Mouse (Mus musculus): ENCODE measurements at regions not wholly inside any gene's neighbourhood (a gene's known extent, or its start where the extent isn't known, plus 50 kb on each side); places are given as distances from the start of the nearest gene placed in this dataset.

GRCm38 (mm10) chr8:113916649-113917048, 68.1 kb upstream of the Adamts18 start:
- DNase-seq (ENCODE audit: low read depth, low spot score): no peak

DNA sequence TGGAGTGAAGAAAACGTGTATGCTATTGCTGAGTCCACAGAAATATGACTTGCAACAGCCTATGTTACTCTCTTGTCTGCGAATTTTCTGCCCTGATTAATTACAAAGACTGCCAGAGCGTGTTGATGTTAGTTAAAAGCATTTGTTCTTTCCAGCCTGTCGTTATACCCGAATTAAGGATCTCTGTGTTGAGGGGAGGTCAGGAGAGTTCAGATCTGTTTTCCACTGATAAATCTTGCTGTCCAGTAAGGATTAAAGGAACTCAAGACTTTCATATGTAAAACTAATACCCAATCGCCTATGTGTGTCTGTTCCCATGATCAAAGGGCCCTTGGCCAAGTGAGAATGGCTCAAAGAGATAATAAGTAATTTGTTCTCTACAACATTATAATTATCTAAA, 68.7 kb upstream of the Adamts18 start:
- DNase-seq (ENCODE audit: low read depth, low spot score): no peak

GRCm38 (mm10) chr8:113920306-113920705, 71.8 kb upstream of the Adamts18 start:
- no peak for DNase-seq (ENCODE audit: low read depth, low spot score)

DNA sequence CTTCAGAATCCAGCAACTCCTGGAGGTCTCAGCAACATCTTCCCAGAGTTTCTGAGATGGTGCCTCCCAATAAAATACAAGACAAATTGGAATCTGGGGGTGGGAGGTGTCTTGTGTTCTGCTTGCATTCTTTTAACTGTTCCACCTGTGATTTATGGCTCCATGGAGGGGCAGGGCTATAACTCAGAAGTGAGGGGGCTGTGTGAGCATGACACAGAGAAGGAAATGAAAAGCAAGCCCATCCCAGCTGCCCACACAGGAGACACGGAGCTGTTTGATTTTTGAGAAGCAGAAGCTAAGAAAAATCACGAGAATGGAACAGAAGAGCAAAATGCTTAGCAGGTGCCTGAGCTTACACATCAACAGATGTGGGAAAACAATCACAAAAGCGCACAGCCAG, 74.8 kb upstream of the Adamts18 start:
- no peak for DNase-seq (ENCODE audit: low read depth, low spot score)

- DNase-seq (ENCODE audit: low read depth, low spot score): no peak
Observed at GRCm38 (mm10) chr8:113953721-113954120, 105.2 kb upstream of the Adamts18 start.

DNA sequence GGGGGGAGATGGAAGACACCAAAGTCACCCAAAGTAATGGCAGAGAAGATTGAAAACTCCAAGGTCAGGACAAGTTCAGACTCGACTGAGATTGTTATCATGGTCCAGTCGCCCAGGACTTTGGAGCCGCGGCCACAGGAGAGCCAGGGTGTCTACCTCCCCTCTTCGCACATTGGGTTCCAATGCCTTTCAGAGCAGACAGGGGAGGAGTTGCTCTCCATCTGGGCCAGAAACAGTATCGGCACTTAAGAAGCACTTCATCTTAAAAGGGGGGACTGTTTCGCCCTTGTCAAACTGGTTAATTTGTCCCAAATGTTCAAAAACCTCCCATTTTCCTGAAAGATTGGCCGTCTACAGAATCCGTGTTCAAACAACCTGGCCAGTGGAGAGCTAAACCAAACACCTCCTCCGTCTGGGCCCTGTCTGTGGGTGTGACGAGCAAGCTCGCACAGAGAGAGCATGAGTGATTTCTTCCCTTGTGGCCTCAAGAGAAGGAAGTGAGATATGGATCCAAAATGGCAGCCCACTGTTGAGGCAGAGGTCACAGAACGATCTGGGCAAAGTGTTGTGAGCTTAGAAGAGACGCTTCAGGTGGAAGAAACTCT, 108.0 kb upstream of the Adamts18 start:
- no peak for DNase-seq (ENCODE audit: low read depth, low spot score)

- DNase-seq (ENCODE audit: low read depth, low spot score): no peak
Observed at GRCm38 (mm10) chr8:113957821-113958220, 109.3 kb upstream of the Adamts18 start.

DNA sequence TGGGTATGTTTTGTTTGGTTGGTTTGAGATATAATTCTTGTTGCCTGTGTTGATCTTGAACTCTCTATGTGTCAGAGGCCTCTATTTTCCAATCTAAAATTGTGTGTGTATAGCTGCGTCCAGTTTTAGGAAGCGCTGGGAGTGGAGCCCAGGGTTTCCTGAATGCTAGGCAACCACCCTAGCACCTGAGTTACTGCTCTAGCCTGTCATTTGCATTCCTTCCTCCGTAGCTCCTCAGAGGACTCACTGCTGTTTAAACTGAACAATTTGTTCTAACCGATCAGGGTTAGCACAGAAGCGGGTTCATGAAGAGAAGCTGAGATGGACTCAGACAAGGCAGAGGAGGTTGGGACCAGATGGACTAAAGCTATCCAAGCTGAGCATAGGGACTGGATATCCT, 127.3 kb upstream of the Adamts18 start:
- DNase-seq (ENCODE audit: low read depth, low spot score): no peak

DNA sequence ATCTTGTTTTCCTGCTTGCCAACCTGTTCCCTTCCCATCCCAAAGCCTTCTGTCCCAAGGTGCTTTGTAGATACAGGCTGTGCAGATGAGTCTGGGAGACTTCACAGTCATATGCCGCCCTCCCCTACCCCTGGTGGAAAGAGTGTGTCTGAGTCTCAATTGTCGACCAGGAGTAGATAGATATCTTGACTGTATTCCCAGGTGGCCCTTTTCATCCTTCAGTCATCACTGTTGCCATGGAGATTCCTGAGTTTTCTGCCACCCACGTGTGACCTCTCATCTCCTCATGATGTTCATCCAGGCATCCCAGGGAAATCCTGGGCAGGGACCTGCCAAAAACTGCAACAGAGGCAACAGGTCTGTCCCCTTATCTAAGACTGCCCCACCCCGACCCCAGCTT, 128.1 kb upstream of the Adamts18 start:
- no peak for DNase-seq (ENCODE audit: low read depth, low spot score)

DNA sequence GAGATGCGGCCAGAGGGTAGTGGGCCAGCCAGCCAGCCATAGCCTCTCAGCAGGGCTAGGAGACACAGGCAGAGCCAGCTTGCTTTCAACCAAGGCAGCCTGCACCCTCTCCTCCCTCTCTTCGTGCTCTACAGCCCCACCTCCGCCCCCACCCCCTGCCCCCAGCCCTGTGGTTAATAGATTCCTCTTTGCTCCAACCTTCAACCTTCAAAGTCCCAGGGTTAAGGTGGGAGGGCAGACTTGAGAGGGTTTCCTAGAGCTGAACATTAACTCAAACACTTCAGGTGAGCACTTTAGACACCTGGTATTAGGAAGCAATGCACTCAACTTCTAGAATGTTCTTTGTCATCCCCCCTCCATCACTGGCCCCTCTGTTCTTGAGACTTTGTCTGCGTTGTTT, 128.5 kb upstream of the Adamts18 start:
- DNase-seq (ENCODE audit: low read depth, low spot score): no peak

DNA sequence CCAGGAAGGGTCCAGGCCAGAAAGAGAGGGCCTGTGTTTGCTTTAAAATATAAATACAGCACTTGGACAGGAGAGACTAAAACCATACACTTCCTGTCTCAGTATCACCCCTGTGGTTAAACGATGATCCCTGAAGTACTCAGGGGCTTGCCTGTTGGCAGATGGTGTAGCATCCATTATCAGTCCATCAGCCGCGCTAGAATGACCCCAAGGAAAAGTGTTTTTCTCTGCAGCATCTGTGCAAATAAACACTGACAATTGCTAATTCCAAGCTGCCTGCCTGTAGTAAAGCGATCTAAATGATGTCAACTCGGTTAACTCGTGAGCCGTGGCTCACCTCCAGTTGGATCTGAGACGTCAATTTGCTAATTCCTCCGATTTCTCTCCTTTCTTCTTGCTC, 130.4 kb upstream of the Adamts18 start:
- no peak for DNase-seq (ENCODE audit: low read depth, low spot score)

GRCm38 (mm10) chr8:113979837-113980236, 131.3 kb upstream of the Adamts18 start:
- DNase-seq (ENCODE audit: low read depth, low spot score): no peak

GRCm38 (mm10) chr8:113981339-113981738, 132.8 kb upstream of the Adamts18 start:
- no peak for DNase-seq (ENCODE audit: low read depth, low spot score)

DNA sequence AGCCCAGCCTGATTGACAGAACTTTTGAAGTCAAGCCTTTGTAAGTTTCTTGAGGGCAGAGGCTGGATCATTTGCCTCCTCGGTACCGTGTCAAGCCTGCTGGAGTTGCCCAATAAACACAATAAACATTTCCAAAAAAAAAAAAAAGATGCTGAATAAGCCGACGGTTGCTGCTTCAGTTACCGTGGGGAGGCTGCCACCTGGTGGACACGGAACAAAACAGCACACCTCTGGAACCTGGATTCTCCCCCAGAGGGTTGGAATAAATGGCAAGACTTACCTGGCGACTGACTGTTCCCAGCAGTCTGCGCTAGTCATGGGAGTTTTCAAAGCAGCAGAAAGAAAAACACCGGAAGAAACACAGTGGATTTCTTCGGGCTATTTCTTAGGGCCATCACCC, 136.3 kb upstream of the Adamts18 start:
- DNase-seq (ENCODE audit: low read depth, low spot score): peak; percentile 71

GRCm38 (mm10) chr8:113985471-113985870, 136.9 kb upstream of the Adamts18 start:
- peak; percentile 7 for DNase-seq (ENCODE audit: low read depth, low spot score)

GRCm38 (mm10) chr8:113985948-113986347, 137.4 kb upstream of the Adamts18 start:
- no peak for DNase-seq (ENCODE audit: low read depth, low spot score)

DNA sequence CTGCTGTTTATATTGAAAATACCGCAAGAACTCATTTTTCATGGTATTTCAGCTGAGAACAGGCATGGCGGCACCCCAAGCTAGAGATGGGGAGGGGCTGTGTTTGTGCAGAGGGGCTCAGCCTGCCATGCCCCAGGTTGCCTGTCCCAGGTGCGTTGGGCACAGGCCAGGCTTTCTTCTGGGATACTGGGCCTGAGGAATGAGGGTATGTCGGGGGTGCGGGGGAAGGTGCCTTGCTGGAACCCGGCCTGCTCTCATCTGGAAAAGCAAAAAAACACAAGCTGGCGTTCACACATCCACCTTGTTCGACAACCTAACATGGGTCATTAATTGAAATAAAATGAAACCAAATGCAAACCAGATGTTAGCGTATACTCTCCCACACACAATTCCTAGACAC, 142.2 kb upstream of the Adamts18 start:
- DNase-seq (ENCODE audit: low read depth, low spot score): no peak

- DNase-seq (ENCODE audit: low read depth, low spot score): no peak
Observed at GRCm38 (mm10) chr8:113998881-113999280, 134.5 kb upstream of the Nudt7 start.

DNA sequence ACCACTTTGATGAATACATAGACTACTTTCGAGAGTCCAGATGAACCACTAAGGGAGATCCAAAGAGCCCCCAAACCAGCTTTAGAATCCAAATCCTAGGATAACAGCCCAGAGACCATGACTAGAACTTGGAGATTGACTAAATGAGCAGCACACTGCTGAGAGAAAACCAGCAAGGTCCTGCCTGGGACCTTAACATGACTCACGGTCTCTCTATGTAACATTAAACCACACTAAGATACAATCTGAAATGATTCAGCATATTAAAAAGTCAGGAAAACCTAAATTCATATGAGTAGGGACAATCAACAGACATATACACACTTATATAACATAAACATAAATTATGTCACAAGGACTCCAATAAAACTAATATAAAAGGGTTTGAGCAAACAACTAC, 131.7 kb upstream of the Nudt7 start:
- DNase-seq (ENCODE audit: low read depth, low spot score): no peak

- DNase-seq (ENCODE audit: low read depth, low spot score): no peak
Observed at GRCm38 (mm10) chr8:114004436-114004835, 128.9 kb upstream of the Nudt7 start.

- DNase-seq (ENCODE audit: low read depth, low spot score): no peak
Observed at GRCm38 (mm10) chr8:114006587-114006986, 126.8 kb upstream of the Nudt7 start.

GRCm38 (mm10) chr8:114007103-114007502, 126.3 kb upstream of the Nudt7 start:
- DNase-seq (ENCODE audit: low read depth, low spot score): no peak

DNA sequence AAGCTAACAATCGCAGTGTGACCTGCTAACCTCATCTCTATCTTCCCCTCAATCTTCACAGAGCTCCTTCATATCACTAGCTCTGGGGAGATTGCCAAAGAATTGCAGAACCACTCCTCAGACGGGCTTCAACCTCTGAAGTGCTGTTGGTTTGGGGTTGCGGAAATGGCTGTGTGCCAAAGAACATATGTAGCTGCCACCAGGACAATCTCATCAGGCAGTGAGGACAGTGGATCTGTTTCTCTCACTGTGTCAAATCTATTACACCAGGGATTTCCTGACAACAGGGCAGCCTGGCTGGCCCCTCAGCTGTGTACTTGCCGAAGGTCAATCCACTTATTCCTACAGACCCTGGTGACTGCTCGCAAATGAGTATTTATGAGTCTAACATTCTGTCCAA, 115.0 kb upstream of the Nudt7 start:
- DNase-seq (ENCODE audit: low read depth, low spot score): no peak

GRCm38 (mm10) chr8:114030141-114030540, 103.2 kb upstream of the Nudt7 start:
- peak; percentile 0 for DNase-seq (ENCODE audit: low read depth, low spot score)

Data from CD4-positive, CD25-positive, alpha-beta regulatory T cell, adult 2 months (primary cell).